Comparison of ENCODE assay signal across 21 mouse cellular contexts in the genomic region with DNA sequence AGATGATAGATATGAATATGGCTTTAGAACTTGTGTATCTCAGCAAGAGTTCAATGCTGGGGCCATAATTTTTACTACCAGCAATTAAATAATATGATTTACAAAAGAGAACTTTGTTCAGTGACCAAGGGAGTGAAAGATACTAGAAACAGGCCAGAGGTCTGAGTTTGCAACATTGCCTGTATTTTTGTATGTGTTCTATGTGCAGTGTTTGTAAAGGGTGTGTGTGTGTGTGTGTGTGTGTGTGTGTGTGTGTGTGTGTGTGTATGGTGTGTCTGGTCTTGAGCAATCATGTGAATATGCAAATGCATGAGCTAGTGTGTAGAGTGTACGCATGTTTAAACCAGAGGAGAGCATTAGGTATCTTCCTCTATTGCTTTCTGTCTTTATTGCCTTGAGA.
DNase-seq lines count a peak whose midpoint lies in the region; ATAC-seq and TF ChIP-seq lines count a peak whose summit lies in the region.
"Had no signal": no experiment of that assay in that cellular context is flagged by ENCODE, and none has a peak within 500 bp of the region (broad histone marks: within the 10 kb centered on the region; RNA-seq: fewer than 3 reads in every experiment).

No protein-coding gene starts in this region.

- H3K9ac ChIP-seq in intestine, embryonic 15.5 days, result no peak overlapping the region
- no peak overlapping the region for H3K9ac ChIP-seq in intestine, embryonic 16.5 days (ENCODE audit: low read depth, low read length)
- no peak overlapping the region for H3K9ac ChIP-seq in intestine, postnatal 0 days (ENCODE audit: low read depth, low read length)

- no peaks in the 10 kb centered on the region for H3K4me1 ChIP-seq in intestine, embryonic 15.5 days (replicated peaks)
- no peaks in the 10 kb centered on the region for H3K4me1 ChIP-seq in intestine, embryonic 16.5 days (ENCODE audit: control insufficient read depth, insufficient read depth, low read length)
- H3K4me1 ChIP-seq in intestine, postnatal 0 days (replicated peaks; ENCODE audit: control insufficient read depth, insufficient read depth, low read length), result no peaks in the 10 kb centered on the region
- no peaks in the 10 kb centered on the region for H3K4me1 ChIP-seq in hindbrain, embryonic 10.5 days (replicated peaks)

- TF ChIP-seq CTCF in intestine, postnatal 0 days (IDR thresholded peaks at IDR 0.05; ENCODE audit: low read depth), result no peak

- no peak for DNase-seq in right cerebral cortex, postnatal 4 days
- DNase-seq in hindbrain, embryonic 10.5 days (ENCODE audit: low spot score), result no peak
- DNase-seq in adrenal gland, adult 2 months, result no peak
- DNase-seq: adrenal gland, adult 8-10 months; adrenal gland, postnatal 10 days; adrenal gland, postnatal 14 days; adrenal gland, postnatal 25 days; adrenal gland, postnatal 36 days; B cell, adult 2 months; cerebellum, adult 11 months; cerebellum, adult 11-12 months; cerebellum, adult 18-20 months; cerebellum, adult 2 months had no signal

- H3K27ac ChIP-seq in intestine, embryonic 15.5 days, result no peak overlapping the region
- no peak overlapping the region for H3K27ac ChIP-seq in intestine, embryonic 16.5 days (ENCODE audit: low read length)
- no peak overlapping the region for H3K27ac ChIP-seq in intestine, postnatal 0 days (ENCODE audit: low read depth, low read length)
- H3K27ac ChIP-seq in hindbrain, embryonic 10.5 days, result no peak overlapping the region

- H3K4me3 ChIP-seq in intestine, embryonic 15.5 days (replicated peaks), result no peak overlapping the region
- no peak overlapping the region for H3K4me3 ChIP-seq in intestine, embryonic 16.5 days (ENCODE audit: low read length)
- no peak overlapping the region for H3K4me3 ChIP-seq in intestine, postnatal 0 days (ENCODE audit: low read depth, low read length)
- no peak overlapping the region for H3K4me3 ChIP-seq in hindbrain, embryonic 10.5 days

- H3K9me3 ChIP-seq in intestine, embryonic 15.5 days, result no peaks in the 10 kb centered on the region
- H3K9me3 ChIP-seq in intestine, embryonic 16.5 days (ENCODE audit: control insufficient read depth, low read length), result no peaks in the 10 kb centered on the region
- no peaks in the 10 kb centered on the region for H3K9me3 ChIP-seq in intestine, postnatal 0 days (ENCODE audit: control insufficient read depth)
- no peaks in the 10 kb centered on the region for H3K9me3 ChIP-seq in hindbrain, embryonic 10.5 days
- H3K9me3 ChIP-seq: G1E had no signal

- 74% methylated on average over 1 of the region's 1 CpGs for WGBS in intestine, embryonic 15.5 days
- 83% methylated on average over 1 of the region's 1 CpGs for WGBS in intestine, embryonic 16.5 days
- WGBS in intestine, postnatal 0 days, result 65% methylated on average over 1 of the region's 1 CpGs
- WGBS in hindbrain, embryonic 10.5 days, result 86% methylated on average over 1 of the region's 1 CpGs

- no peaks in the 10 kb centered on the region for H3K27me3 ChIP-seq in intestine, embryonic 15.5 days (replicated peaks)
- H3K27me3 ChIP-seq in intestine, embryonic 16.5 days (replicated peaks; ENCODE audit: control insufficient read depth, insufficient read depth, low read length), result no peaks in the 10 kb centered on the region
- H3K27me3 ChIP-seq in intestine, postnatal 0 days (replicated peaks; ENCODE audit: control insufficient read depth, insufficient read depth, low read length), result no peaks in the 10 kb centered on the region
- H3K27me3 ChIP-seq in hindbrain, embryonic 10.5 days (ENCODE audit: insufficient read depth, poor library complexity, severe bottlenecking), result no peaks in the 10 kb centered on the region
- H3K27me3 ChIP-seq: CH12.LX had no signal

- H3K4me2 ChIP-seq in intestine, embryonic 15.5 days (replicated peaks), result no peak overlapping the region
- H3K4me2 ChIP-seq in intestine, embryonic 16.5 days (ENCODE audit: low read depth, low read length), result no peak overlapping the region
- no peak overlapping the region for H3K4me2 ChIP-seq in intestine, postnatal 0 days (replicated peaks; ENCODE audit: low read depth)

- H3K36me3 ChIP-seq in intestine, embryonic 15.5 days, result no peaks in the 10 kb centered on the region
- no peaks in the 10 kb centered on the region for H3K36me3 ChIP-seq in intestine, embryonic 16.5 days (ENCODE audit: control insufficient read depth, insufficient read depth, low read length)
- no peaks in the 10 kb centered on the region for H3K36me3 ChIP-seq in intestine, postnatal 0 days (ENCODE audit: control insufficient read depth, insufficient read depth)
- no peaks in the 10 kb centered on the region for H3K36me3 ChIP-seq in hindbrain, embryonic 10.5 days
- H3K36me3 ChIP-seq: G1E had no signal

- 0 out of 2 replicates have a peak, but pooled peaks have one; percentile 10 for ATAC-seq in intestine, embryonic 15.5 days
- ATAC-seq in intestine, embryonic 16.5 days, result peak; percentile 70
- ATAC-seq in intestine, postnatal 0 days, result peak; percentile 72
- ATAC-seq: activated CD4-positive, CD25-positive, alpha-beta regulatory T cell, adult 4 months; CD4-positive, CD25-positive, alpha-beta regulatory T cell, adult 4 months; Patski had no signal

Comparison
In these comparisons a context has a peak if more than half of its experiments do, and no peak if none do; other contexts are left out.
1. ATAC-seq: peak in every context shown above with its lines; median percentile 72 in intestine, postnatal 0 days; 70 in intestine, embryonic 16.5 days; 10 in intestine, embryonic 15.5 days.